Mouse (Mus musculus) left cerebral cortex, adult 2 months (tissue): ENCODE results near the gene Tmem240. TPM values are rescaled to one million over a fixed set of nuclear protein-coding genes. Genes with fewer than 3 reads are reported as not detected.
"Not testable (repeated sequence)": the region's sequence is repeated elsewhere in the genome, so short reads cannot be mapped to it uniquely, and the experiment has no call there.

ENCODE experiments used
- DNase-seq, 2 experiments: peaks; one replicate each; pipeline ENCODE4 v3.0.0; 2021 to 2022; ENCODE audit warnings: low spot score in 2 of 2, mixed read lengths in 1 of 2; ENCODE audit errors: extremely low spot score in 1 of 2
- H3K27ac ChIP-seq: fragments of 200-600 bp; 2 replicates; pipeline ENCODE4 v1.8.1; 2022
- H3K4me3 ChIP-seq: fragments of 200-600 bp; 2 replicates; pipeline ENCODE4 v1.8.1; 2022
- CTCF ChIP-seq: fragments of 200-600 bp; IDR thresholded peaks from 2 replicates; pipeline ENCODE4 v1.8.1; 2022; ENCODE audit warnings: antibody characterized with exemption, mild to moderate bottlenecking, moderate library complexity
- intact Hi-C: fragments of 180-260 bp; cut with DNase I; formaldehyde crosslinking; loops from one replicate; pipeline ENCODE4 v1.15.1; 2025
- long read RNA-seq, 2 experiments: library from polyadenylated mRNA; stranded (forward); transcript quantifications; one replicate each; pipeline ENCODE4 v2.0.0; 2021; ENCODE audit warnings: borderline mapping rate in 2 of 2
- total RNA-seq, 2 experiments: library from RNA; stranded (reverse); gene quantifications; 2 replicates each; pipeline ENCODE4 v1.2.3; 2021

The Tmem240 gene
- 10 to 100 TPM; 54.0 to 57.0 TPM for total RNA-seq
- long read RNA-seq, experiment 1, full-length matches to known transcripts: 12 of 19 reads
- long read RNA-seq, experiment 1, partial matches to known transcripts: 2 of 19 reads
- long read RNA-seq, experiment 1, other reads (novel, unspliced or antisense): 5 of 19 reads
- long read RNA-seq, experiment 2, full-length matches to known transcripts: 4 of 8 reads
- long read RNA-seq, experiment 2, partial matches to known transcripts: 0 of 8 reads
- long read RNA-seq, experiment 2, other reads (novel, unspliced or antisense): 4 of 8 reads

DNA sequence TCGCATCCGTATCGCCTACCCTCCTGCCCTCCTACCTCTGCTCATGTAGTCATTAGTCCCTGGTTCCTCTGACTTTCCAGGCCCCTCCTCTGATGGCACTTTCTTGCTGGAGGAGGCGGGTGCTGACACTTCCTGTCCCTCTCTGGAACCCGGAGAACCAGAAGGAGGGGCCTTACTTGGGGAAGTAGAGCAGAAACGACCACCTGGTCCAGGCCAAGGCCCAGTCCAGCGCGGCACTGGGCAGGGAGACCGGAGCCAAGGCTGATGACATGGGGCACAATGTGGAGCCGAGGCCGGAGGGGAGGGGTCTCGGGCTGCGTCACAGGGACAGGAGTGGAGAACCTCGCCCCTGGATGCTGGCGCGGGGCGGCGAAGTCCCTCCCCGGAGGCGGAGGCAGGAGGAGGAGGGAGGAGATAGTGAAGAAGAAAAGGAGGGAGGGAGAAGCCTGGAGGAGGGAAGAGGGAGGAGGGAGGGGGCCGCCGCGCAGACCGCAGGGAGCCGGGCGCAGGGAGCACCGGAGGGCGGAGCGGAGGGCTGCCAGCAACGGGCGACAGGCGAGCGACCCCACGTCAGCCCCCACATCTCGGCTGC lies at the start of gene Tmem240:
Gene Tmem240, plus strand, starts transcription at position 451 of the 592 bp plus-strand sequence.
- DNase-seq: peak; percentile 88 to 89
- intact Hi-C loops: loop anchor here (2.0 kb wide), 1 partner anchor 30 kb away; the partner anchor contains the start of gene Ssu72

GRCm38 (mm10) chr4:155687764-155688163 lies 46.8 kb upstream of the Tmem240 start:
- DNase-seq, H3K27ac ChIP-seq, H3K4me3 ChIP-seq, intact Hi-C loops: not testable (repeated sequence)

More for the DNA sequence above, at the start of gene Tmem240:
- H3K27ac ChIP-seq: peak within 1 kb of the TSS; percentile 93
- no peak for TF ChIP-seq CTCF
- peak within 1 kb of the TSS; percentile 59 for H3K4me3 ChIP-seq

DNA sequence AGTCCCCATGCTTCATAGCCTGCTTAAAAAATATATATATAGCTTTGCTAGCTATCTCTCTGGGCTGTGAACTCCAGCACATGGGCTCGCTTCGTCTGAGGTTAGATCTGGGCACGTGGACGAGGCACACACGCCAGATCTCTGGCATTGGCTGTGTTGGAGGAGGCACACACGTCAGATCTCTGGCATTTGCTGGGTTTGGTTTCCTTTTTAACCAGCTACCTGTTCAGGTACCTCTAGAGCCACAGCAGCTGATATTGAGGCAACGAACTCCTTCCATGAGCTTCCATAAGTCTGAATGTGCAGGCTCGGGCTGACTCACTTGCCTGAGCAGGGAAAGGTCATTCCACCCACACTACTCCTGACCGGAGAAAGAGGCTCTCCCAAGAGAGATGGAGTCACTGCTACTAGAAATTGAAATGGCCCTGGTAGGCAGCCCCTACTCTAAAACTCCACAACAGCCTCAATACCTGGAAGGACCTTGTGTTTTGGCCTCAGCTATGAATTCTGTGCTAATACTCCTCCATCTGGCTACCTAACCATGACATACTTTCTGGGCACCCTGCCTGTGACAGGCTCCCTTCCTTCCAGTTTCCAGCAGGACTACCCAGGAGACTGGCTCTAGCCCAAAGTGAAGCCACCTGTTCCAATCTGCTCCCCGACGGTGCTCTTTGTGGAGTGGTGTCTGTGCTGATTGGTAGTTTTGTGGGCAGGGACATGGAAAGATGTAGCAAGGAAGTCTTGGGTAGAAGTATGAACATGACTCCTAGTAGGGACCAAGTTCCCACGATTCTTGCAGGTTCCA lies 43.8 kb upstream of the Tmem240 start:
- DNase-seq: no peak
- no peak for TF ChIP-seq CTCF
- Histone ChIP-seq H3K4me3 (no peak overlapping the region), H3K27ac (no peak overlapping the region)
- intact Hi-C loops: loop anchor here (5.0 kb wide), 1 partner anchor 92 kb away; no protein-coding TSS in a partner anchor

- intact Hi-C loops: loop anchor here (5.0 kb wide), 1 partner anchor 90 kb away; no protein-coding TSS in a partner anchor
- no peak for TF ChIP-seq CTCF
- H3K4me3 ChIP-seq: no peak overlapping the region
- DNase-seq: no peak
- H3K27ac ChIP-seq: no peak overlapping the region
Observed at GRCm38 (mm10) chr4:155692421-155692820, 42.2 kb upstream of the Tmem240 start.

GRCm38 (mm10) chr4:155694111-155694481 lies 40.5 kb upstream of the Tmem240 start, which contains the start of gene Fndc10:
TSS of gene Fndc10 (plus strand) at chr4:155694342.
- peak within 1 kb of the TSS; percentile 85 for H3K4me3 ChIP-seq
- peak within 1 kb of the TSS; percentile 99 for H3K27ac ChIP-seq
- intact Hi-C loops: loop anchor here (5.0 kb wide), 1 partner anchor 88 kb away; no protein-coding TSS in a partner anchor
- DNase-seq: peak; percentile 75 to 80
- no peak for TF ChIP-seq CTCF

DNA sequence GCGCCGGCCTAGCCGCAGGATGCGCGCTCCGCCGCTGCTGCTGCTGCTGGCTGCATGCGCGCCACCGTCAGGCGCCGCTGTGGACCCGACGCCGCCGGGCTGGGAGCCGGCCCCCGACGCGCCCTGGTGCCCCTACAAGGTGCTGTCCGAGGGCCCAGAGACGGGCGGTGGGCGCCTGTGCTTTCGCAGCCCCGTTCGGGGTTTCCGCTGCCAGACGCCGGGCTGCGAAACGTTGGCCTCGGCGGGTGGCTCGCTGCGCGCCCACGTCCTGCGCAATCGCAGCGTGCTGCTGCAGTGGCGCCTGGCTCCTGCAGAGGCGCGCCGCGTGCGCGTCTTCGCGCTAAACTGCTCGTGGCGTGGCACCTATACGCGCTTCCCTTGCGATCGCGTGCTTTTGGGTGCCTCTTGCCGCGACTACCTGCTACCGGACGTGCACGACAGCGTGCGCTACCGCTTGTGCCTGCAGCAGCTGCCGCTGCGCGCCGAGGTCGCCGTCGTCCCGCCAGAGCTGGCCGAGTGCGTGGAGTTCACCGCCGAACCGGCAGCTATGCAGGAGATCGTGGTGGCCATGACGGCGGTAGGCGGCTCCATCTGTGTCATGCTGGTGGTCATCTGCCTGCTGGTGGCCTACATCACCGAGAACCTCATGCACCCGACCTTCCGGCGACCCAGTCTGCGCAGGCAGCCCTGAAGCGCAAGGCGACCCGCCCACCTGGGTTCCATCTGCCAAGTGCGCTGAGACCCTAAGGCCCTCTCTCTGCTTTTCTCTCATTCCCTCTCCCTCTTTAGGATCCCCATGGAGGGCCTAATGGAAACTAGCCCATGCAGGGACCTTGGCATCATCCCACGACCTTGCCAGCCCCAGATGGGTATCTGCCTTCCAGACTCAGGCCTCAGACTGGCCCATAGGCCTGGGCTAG lies 39.9 kb upstream of the Tmem240 start:
- Histone ChIP-seq H3K4me3 (peak overlapping the region; percentile 85), H3K27ac (peak overlapping the region; percentile 99)
- TF ChIP-seq CTCF: peak; percentile 41
- peak; percentile 83 to 84 for DNase-seq
- intact Hi-C loops: loop anchor here (5.0 kb wide), 1 partner anchor 88 kb away; no protein-coding TSS in a partner anchor

DNA sequence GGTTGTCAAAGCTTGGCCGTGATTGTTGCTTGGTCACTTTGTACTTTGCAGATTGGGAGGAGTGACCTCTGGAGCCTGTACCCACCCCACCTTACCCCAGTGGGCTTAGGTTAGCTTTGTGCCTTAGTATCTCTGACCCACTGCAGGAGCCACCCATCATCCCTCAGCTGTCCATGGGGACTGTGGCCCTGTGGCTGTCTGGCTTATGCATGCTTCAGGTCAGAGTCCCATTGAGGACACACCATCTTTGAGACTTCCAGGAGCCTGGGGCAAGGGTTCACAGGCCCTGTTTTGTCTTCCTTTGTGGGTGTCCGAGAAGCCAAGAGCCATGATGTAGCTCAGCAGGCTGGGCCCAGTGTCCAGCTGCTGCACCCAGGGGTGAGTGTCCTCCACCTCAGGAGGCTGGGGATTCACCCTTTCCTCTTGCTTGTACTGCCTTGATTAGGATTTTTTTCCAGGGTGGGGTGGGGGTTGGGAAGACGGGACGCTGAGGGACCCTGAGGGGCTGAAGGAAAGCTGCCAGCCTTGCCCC lies 39.0 kb upstream of the Tmem240 start:
- no peak for TF ChIP-seq CTCF
- peak overlapping the region; percentile 99 for H3K27ac ChIP-seq
- intact Hi-C loops: no loop called here
- DNase-seq: peak in 1 of 2 experiments; percentile 10
- peak overlapping the region; percentile 85 for H3K4me3 ChIP-seq

- intact Hi-C loops: no loop called here
- peak in 1 of 2 experiments; percentile 15 for DNase-seq
- TF ChIP-seq CTCF: no peak
- Histone ChIP-seq H3K4me3 (peak overlapping the region; percentile 85), H3K27ac (peak overlapping the region; percentile 99)
Observed at GRCm38 (mm10) chr4:155696261-155697255, 38.0 kb upstream of the Tmem240 start.

DNA sequence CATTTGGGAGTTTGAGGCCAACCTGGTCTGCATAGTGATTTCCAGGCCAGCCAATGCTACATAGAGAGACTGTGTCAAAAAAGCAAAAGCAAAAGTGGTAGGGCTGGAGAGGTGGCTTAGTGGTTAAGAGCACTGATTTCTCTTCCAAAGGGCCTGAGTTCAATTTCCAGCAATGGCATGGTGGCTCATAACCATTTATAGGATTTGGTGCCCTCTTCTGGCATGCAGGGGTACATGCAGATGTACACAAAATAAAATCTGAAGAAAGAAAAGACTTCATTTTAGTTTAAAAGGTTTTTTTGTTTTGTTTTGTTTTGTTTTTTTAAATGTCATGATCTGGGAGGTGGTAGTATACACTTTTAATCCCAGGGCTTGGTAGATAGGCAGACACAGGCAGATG lies 34.2 kb upstream of the Tmem240 start:
- no peak overlapping the region for H3K4me3 ChIP-seq
- peak; percentile 68 for TF ChIP-seq CTCF
- intact Hi-C loops: loop anchor here (5.0 kb wide), 1 partner anchor 33 kb away; the partner anchor contains the start of gene Mib2
- DNase-seq: no peak
- no peak overlapping the region for H3K27ac ChIP-seq
